Mouse (Mus musculus): ENCODE measurements at regions not wholly inside any gene's neighbourhood (a gene's known extent, or its start where the extent isn't known, plus 50 kb on each side); places are given as distances from the start of the nearest gene placed in this dataset.

GRCm38 (mm10) chr4:89399277-89399676, 88.4 kb upstream of the Cdkn2b start:
- DNase-seq (ENCODE audit: low spot score): no peak

GRCm38 (mm10) chr4:89396020-89396419, 85.2 kb upstream of the Cdkn2b start:
- DNase-seq (ENCODE audit: low spot score): no peak

GRCm38 (mm10) chr4:89395336-89395735, 84.5 kb upstream of the Cdkn2b start:
- DNase-seq (ENCODE audit: low spot score): no peak

GRCm38 (mm10) chr4:89393251-89393711, 82.4 kb upstream of the Cdkn2b start:
- DNase-seq (ENCODE audit: low spot score): no peak

- no peak for DNase-seq (ENCODE audit: low spot score)
These were observed 82.0 kb upstream of the Cdkn2b start for GRCm38 (mm10) chr4:89392791-89393190.

- DNase-seq (ENCODE audit: low spot score): no peak
These were observed 80.8 kb upstream of the Cdkn2b start for GRCm38 (mm10) chr4:89391463-89392308.

- DNase-seq (ENCODE audit: low spot score): no peak
These were observed 72.7 kb upstream of the Cdkn2b start for GRCm38 (mm10) chr4:89383548-89383947.

- no peak for DNase-seq (ENCODE audit: low spot score)
These were observed 71.7 kb upstream of the Cdkn2b start for GRCm38 (mm10) chr4:89382434-89382976.

- DNase-seq (ENCODE audit: low spot score): no peak
These were observed 70.9 kb upstream of the Cdkn2b start for GRCm38 (mm10) chr4:89381763-89382162.

GRCm38 (mm10) chr4:89381077-89381476, 70.2 kb upstream of the Cdkn2b start:
- DNase-seq (ENCODE audit: low spot score): no peak

GRCm38 (mm10) chr4:89380330-89380945, 69.6 kb upstream of the Cdkn2b start:
- no peak for DNase-seq (ENCODE audit: low spot score)

GRCm38 (mm10) chr4:89379622-89380329, 68.9 kb upstream of the Cdkn2b start:
- no peak for DNase-seq (ENCODE audit: low spot score)

GRCm38 (mm10) chr4:89372631-89373030, 61.8 kb upstream of the Cdkn2b start:
- DNase-seq (ENCODE audit: low spot score): no peak

- no peak for DNase-seq (ENCODE audit: low spot score)
These were observed 58.1 kb upstream of the Cdkn2b start for GRCm38 (mm10) chr4:89368850-89369524.

GRCm38 (mm10) chr4:89366581-89367141, 55.8 kb upstream of the Cdkn2b start:
- no peak for DNase-seq (ENCODE audit: low spot score)

- DNase-seq (ENCODE audit: low spot score): no peak
These were observed 55.0 kb upstream of the Cdkn2b start for GRCm38 (mm10) chr4:89365875-89366274.

- DNase-seq (ENCODE audit: low spot score): no peak
These were observed 52.4 kb upstream of the Cdkn2b start for GRCm38 (mm10) chr4:89363150-89363683.

GRCm38 (mm10) chr4:89362650-89363049, 51.8 kb upstream of the Cdkn2b start:
- DNase-seq (ENCODE audit: low spot score): no peak

- DNase-seq (ENCODE audit: low spot score): no peak
These were observed 50.5 kb upstream of the Cdkn2b start for GRCm38 (mm10) chr4:89361316-89361715.
